Mouse (Mus musculus): Measurements from ENCODE around the gene Slc6a20a.
A peak's percentile ranks its signal among the peaks of the same experiment; 100 is the strongest.

DNA sequence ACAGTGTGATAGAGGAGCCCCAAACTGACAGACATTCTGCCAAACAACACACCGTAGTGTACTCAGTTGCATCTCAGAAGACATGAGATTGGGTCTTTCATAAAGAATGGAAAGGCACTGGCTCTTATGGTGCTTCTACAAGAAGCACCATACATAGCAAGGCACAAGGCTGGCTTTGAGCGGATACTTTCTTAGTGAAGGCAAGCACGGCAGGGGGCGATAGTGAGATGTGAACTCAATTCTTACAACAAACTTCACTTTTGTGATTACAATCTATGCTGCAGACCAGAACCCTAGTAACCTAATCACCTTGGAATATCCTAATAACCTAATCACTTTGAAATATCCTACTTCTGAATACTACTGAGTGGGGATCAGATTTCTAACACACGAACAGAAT, 13.0 kb downstream of the Slc6a20a start:
- TF ChIP-seq EP300 (IDR thresholded peaks at IDR 0.05; ENCODE audit: low read depth) (no peak), CTCF (IDR thresholded peaks at IDR 0.05; ENCODE audit: low read depth) (peak; percentile 27; the same call in 1 of the 2 replicates)

All from heart, postnatal 0 days (tissue).